Mouse (Mus musculus): ENCODE measurements at regions not wholly inside any gene's neighbourhood (a gene's known extent, or its start where the extent isn't known, plus 50 kb on each side); places are given as distances from the start of the nearest gene placed in this dataset.

- TF ChIP-seq ZNF384 (IDR thresholded peaks at IDR 0.05; ENCODE audit: low read depth, low read length) (no peak), SMC3 (IDR thresholded peaks at IDR 0.05; ENCODE audit: low read depth, low read length) (no peak), POLR2A (IDR thresholded peaks at IDR 0.05; ENCODE audit: low read depth, low read length) (no peak), EP300 (IDR thresholded peaks at IDR 0.05; ENCODE audit: low read length) (no peak)
Measured at GRCm38 (mm10) chr4:53246083-53246747, 86.5 kb upstream of the Abca1 start.
